Mouse (Mus musculus) bone marrow, adult 2 months (tissue): ENCODE measurements around the gene Slc44a4. TPM values are rescaled to one million over a fixed set of nuclear protein-coding genes. Genes with fewer than 3 reads are reported as not detected.
"Not testable (repeated sequence)": the region's sequence is repeated elsewhere in the genome, so short reads cannot be mapped to it uniquely, and the experiment has no call there.

ENCODE experiments used
- H3K27ac ChIP-seq: fragments of 200-500 bp; 2 replicates; pipeline ENCODE4 v1.5.1; 2012; ENCODE audit warnings: low read depth, mild to moderate bottlenecking, control low read depth, inconsistent platforms, low read length; ENCODE audit not compliant: control insufficient read depth, poor library complexity, insufficient read depth
- H3K4me1 ChIP-seq: fragments of 200-500 bp; 2 replicates; pipeline ENCODE4 v1.6.1; 2011; ENCODE audit warnings: low read length; ENCODE audit not compliant: control insufficient read depth, insufficient read depth
- H3K4me3 ChIP-seq: fragments of 200-500 bp; replicated peaks from 2 replicates; pipeline ENCODE3; 2011; ENCODE audit warnings: mild to moderate bottlenecking, low read depth, low read length, control low read depth; ENCODE audit not compliant: control insufficient read depth
- CTCF ChIP-seq: fragments of 200-500 bp; IDR thresholded peaks from 2 replicates; pipeline ENCODE4 v1.5.1; 2011; ENCODE audit warnings: low read length, control low read depth; ENCODE audit not compliant: control insufficient read depth, insufficient read depth
- POLR2A ChIP-seq: fragments of 200-500 bp; IDR thresholded peaks from 2 replicates; pipeline ENCODE4 v1.6.1; 2011; ENCODE audit warnings: low read depth, mild to moderate bottlenecking, control low read depth, low read length, borderline replicate concordance; ENCODE audit not compliant: control insufficient read depth
- WGBS: fragments of 180-500 bp; shearing (Covaris S2); methylation state at CpG from one replicate; pipeline ENCODE4 v1.1.7; 2018; 5-methylcytosine and 5-hydroxymethylcytosine counted together
- polyA plus RNA-seq: library from polyadenylated mRNA; stranded (reverse); fragments of >200 nt; gene quantifications from 2 replicates; pipeline ENCODE4 v1.2.4, GENCODE M21; 2011; ENCODE audit warnings: low replicate concordance; ENCODE audit not compliant: missing spikeins, insufficient read depth, insufficient read length

Slc44a4 gene
- polyA plus RNA-seq, 1 experiment, result 1.3 TPM

- Histone ChIP-seq H3K4me3 (no peak overlapping the region), H3K4me1 (no peaks in the 10 kb centered on the region), H3K27ac (no peak overlapping the region)
- WGBS, result 59% methylated on average over 1 of the region's 1 CpGs
- TF ChIP-seq POLR2A, result no peak
- TF ChIP-seq CTCF, result no peak
Measured at GRCm38 (mm10) chr17:34964640-34965049, 50.4 kb downstream of the Slc44a4 start.

DNA sequence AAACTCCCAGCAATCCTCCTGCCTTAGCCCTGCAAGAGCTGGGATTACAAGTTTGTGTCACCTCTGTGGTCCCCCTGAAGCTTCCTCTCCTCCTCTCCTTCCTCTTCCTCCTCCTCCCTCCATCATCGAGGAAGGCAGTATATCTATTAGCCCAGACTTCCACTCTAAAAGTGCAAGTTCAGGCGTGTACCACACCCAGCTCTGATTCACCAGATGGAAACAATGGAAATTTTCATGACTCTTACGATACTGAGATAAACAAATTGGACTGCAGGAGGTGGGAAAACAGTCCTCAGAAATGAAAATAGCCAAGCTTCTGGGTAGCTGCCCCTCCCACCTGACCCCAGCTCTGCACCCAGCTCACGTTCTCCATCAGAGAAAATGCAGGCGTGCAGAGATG, 51.4 kb downstream of the Slc44a4 start:
- Histone ChIP-seq H3K4me3 (no peak overlapping the region), H3K27ac (no peak overlapping the region), H3K4me1 (no peaks in the 10 kb centered on the region)
- no peak for TF ChIP-seq CTCF
- no peak for TF ChIP-seq POLR2A
- WGBS, result 49% methylated on average over 5 of the region's 5 CpGs

- not testable (repeated sequence) for H3K4me1 ChIP-seq, H3K4me3 ChIP-seq, H3K27ac ChIP-seq
- 65% methylated on average over 7 of the region's 11 CpGs for WGBS
Measured at GRCm38 (mm10) chr17:34969822-34970221, 55.6 kb downstream of the Slc44a4 start, which contains the start of gene Gm20481. Gene Gm20481, plus strand, starts transcription at chr17:34969912.

DNA sequence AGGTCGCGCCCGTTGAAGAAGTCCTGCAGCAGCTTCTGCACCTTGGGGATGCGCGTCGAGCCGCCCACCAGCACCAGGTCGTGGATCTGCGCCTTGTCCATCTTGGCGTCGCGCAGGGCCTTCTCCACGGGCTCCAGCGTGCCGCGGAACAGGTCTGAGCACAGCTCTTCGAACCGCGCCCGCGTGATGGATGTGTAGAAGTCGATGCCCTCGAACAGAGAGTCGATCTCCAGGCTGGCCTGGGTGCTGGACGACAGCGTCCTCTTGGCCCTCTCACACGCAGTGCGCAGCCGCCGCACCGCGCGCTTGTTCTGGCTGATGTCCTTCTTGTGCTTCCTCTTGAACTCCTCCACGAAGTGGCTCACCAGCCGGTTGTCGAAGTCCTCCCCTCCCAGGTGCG, 56.6 kb downstream of the Slc44a4 start:
- not testable (repeated sequence) for H3K4me1 ChIP-seq, H3K27ac ChIP-seq, H3K4me3 ChIP-seq
- WGBS, result 52% methylated on average over 21 of the region's 37 CpGs

GRCm38 (mm10) chr17:34971694-34972068, 57.4 kb downstream of the Slc44a4 start:
- not testable (repeated sequence) for H3K27ac ChIP-seq, H3K4me1 ChIP-seq
- peak overlapping the region; percentile 21 for H3K4me3 ChIP-seq
- WGBS, result 2% methylated on average over 30 of the region's 43 CpGs

- H3K4me3 ChIP-seq, result peak within 1 kb of the TSS; percentile 23
- not testable (repeated sequence) for H3K27ac ChIP-seq, H3K4me1 ChIP-seq
- WGBS, result under 1% methylated on average over 30 of the region's 33 CpGs
Measured at GRCm38 (mm10) chr17:34972069-34972749, 57.9 kb downstream of the Slc44a4 start, which contains the start of the genes Hspa1a and Hspa1l. Gene Hspa1a, minus strand, starts transcription at chr17:34972156. Gene Hspa1l, plus strand, starts transcription at chr17:34972703.

DNA sequence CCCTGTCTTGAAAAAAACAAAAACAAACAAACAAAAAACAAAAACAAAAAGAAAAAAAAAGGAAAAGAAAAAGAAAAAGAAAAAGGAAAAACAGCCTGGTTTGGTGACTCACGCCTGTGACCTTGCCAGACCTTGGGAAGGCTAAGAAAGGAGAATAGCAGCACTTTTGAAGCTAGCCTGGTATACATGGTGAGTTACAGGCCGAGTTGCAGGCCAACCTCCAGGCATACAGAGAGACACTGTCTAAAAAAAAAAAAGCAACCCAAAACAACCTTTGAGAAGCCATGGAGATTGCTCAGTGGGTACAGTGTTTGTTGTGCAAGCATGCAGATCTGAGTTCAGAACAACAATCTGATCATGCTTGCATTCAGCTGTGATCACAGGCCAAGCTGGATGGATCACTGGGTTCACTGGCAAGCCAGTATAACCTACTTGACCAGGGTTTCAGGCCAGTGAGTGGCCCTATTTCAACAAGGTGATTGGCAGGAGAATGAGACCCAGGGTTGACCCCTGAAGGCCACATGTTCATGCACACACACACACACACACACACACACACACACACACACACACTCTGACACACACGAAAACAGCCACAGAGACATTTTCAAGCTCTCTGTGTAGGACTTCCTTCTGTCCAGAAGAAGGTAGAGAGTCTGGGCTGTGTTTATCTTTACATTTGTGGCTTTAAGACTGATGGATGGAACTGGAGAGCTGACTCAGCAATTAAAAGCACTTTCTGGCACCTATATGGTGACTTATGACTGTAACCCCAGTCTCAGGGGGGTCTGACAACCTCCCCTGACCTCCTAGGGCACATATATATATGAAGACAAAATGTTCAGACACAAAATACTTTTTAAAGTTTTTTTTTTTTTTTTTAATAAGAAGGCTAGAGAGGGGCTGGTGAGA, 61.6 kb downstream of the Slc44a4 start:
- TF ChIP-seq CTCF (no peak), POLR2A (no peak)
- Histone ChIP-seq H3K4me3 (no peak overlapping the region), H3K4me1 (no peaks in the 10 kb centered on the region; the same call in 1 of the 2 replicates), H3K27ac (no peak overlapping the region)
- 77% methylated on average over 3 of the region's 3 CpGs for WGBS

DNA sequence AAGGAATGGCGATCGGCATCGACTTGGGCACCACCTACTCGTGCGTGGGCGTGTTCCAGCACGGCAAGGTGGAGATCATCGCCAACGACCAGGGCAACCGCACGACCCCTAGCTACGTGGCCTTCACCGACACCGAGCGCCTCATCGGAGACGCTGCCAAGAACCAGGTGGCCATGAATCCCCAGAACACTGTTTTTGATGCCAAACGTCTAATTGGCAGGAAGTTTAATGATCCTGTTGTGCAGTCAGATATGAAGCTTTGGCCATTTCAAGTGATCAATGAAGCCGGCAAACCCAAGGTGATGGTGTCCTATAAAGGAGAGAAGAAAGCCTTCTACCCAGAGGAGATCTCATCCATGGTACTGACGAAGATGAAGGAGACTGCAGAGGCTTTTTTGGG, 62.7 kb downstream of the Slc44a4 start:
- H3K27ac ChIP-seq, result no peak overlapping the region
- H3K4me1 ChIP-seq, result no peaks in the 10 kb centered on the region; the same call in 1 of the 2 replicates
- H3K4me3 ChIP-seq, result no peak overlapping the region
- 93% methylated on average over 20 of the region's 20 CpGs for WGBS
- TF ChIP-seq POLR2A (no peak), CTCF (no peak)

GRCm38 (mm10) chr17:34978239-34978638, 64.0 kb downstream of the Slc44a4 start:
- TF ChIP-seq CTCF (no peak), POLR2A (no peak)
- no peak overlapping the region for H3K4me3 ChIP-seq
- H3K27ac ChIP-seq, result no peak overlapping the region
- H3K4me1 ChIP-seq, result peaks cover 2% of the 10 kb centered on the region
- WGBS, result 90% methylated on average over 27 of the region's 27 CpGs
